Mouse (Mus musculus) stomach, embryonic 16.5 days (tissue): ENCODE results near the gene Tdgf1. TPM values are rescaled to one million over a fixed set of nuclear protein-coding genes. Genes with fewer than 3 reads are reported as not detected.

Experiments
- ATAC-seq: fragments of 200-750 bp; cut with Nextera tagmentation; 2 replicates; pipeline ENCODE4 v1.8.0; 2017; ENCODE audit warnings: moderate number of reproducible peaks, moderate TSS enrichment; ENCODE audit not compliant: insufficient read depth, low FRiP score
- H3K27ac ChIP-seq: fragments of 300-500 bp; sonication (generic); 2 replicates; pipeline ENCODE4 v1.5.1; 2014; ENCODE audit warnings: low read length
- H3K27me3 ChIP-seq: fragments of 300-500 bp; sonication (generic); 2 replicates; pipeline ENCODE4 v1.6.1; 2014; ENCODE audit warnings: low read length, control low read depth, mixed read lengths; ENCODE audit not compliant: control insufficient read depth, insufficient read depth
- H3K36me3 ChIP-seq: fragments of 300-500 bp; sonication (generic); 2 replicates; pipeline ENCODE4 v1.6.1; 2014; ENCODE audit warnings: low read length; ENCODE audit not compliant: control insufficient read depth, insufficient read depth
- H3K4me1 ChIP-seq: fragments of 300-500 bp; sonication (generic); 2 replicates; pipeline ENCODE4 v1.6.1; 2014; ENCODE audit warnings: low read length, control low read depth, mixed read lengths; ENCODE audit not compliant: control insufficient read depth, insufficient read depth
- H3K4me2 ChIP-seq: fragments of 300-500 bp; sonication (generic); 2 replicates; pipeline ENCODE4 v1.6.1; 2014; ENCODE audit warnings: low read depth, low read length, mixed read lengths
- H3K4me3 ChIP-seq: fragments of 300-500 bp; sonication (generic); replicated peaks from 2 replicates; pipeline ENCODE4 v1.5.1; 2014; ENCODE audit warnings: mild to moderate bottlenecking, low read length
- H3K9ac ChIP-seq: fragments of 300-500 bp; sonication (generic); 2 replicates; pipeline ENCODE4 v1.6.1; 2014; ENCODE audit warnings: low read length
- H3K9me3 ChIP-seq: fragments of 300-500 bp; sonication (generic); replicated peaks from 2 replicates; pipeline ENCODE4 v1.6.1; 2016; ENCODE audit warnings: low read length, control low read depth; ENCODE audit not compliant: control insufficient read depth
- WGBS: fragments of 180-500 bp; shearing (Covaris S2); extraction: QIAGEN DNeasy Blood & Tissue Kit; methylation state at CpG from one replicate; pipeline ENCODE4 v1.1.7; 2014; 5-methylcytosine and 5-hydroxymethylcytosine counted together
- microRNA-seq: library from miRNA; unstranded; fragments of <30 nt; microRNA quantifications from one replicate; pipeline ENCODE4, GENCODE M21; 2016
- polyA plus RNA-seq: library from polyadenylated mRNA; unstranded; fragments of >200 nt; fragmentation: Nextera tagmentation; extraction: Ambion mirVana; gene quantifications from 2 replicates; pipeline ENCODE4 v1.2.1, GENCODE M21; 2015

Gene Tdgf1
- polyA plus RNA-seq, 1 experiment from 2014 or later, result not detected

DNA sequence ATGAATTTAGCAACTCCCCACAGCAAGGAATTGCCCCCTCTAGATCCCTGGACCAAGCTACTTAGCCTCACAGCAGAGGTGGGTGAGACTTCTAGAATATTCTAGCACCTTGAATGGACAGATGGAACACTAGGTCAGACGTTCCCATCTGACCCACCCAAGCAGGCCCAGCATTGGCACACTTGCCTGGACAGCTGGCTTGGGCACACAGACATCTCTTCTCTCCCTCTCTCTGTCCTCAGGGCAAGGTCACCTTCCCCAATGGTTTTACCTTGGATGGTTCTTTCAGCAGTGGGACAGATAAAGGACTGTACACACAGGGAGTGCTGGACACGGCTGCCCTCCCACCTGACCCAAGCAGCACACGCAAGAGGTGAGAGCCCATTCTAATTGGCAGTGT lies 53.4 kb downstream of the Tdgf1 start:
- Histone ChIP-seq H3K36me3 (no peaks in the 10 kb centered on the region), H3K27me3 (no peaks in the 10 kb centered on the region), H3K4me2 (no peak overlapping the region), H3K4me3 (no peak overlapping the region), H3K9ac (no peak overlapping the region), H3K27ac (no peak overlapping the region), H3K4me1 (no peaks in the 10 kb centered on the region; the same call in 1 of the 2 replicates), H3K9me3 (no peaks in the 10 kb centered on the region)
- no peak for ATAC-seq
- 81% methylated on average over 3 of the region's 3 CpGs for WGBS

DNA sequence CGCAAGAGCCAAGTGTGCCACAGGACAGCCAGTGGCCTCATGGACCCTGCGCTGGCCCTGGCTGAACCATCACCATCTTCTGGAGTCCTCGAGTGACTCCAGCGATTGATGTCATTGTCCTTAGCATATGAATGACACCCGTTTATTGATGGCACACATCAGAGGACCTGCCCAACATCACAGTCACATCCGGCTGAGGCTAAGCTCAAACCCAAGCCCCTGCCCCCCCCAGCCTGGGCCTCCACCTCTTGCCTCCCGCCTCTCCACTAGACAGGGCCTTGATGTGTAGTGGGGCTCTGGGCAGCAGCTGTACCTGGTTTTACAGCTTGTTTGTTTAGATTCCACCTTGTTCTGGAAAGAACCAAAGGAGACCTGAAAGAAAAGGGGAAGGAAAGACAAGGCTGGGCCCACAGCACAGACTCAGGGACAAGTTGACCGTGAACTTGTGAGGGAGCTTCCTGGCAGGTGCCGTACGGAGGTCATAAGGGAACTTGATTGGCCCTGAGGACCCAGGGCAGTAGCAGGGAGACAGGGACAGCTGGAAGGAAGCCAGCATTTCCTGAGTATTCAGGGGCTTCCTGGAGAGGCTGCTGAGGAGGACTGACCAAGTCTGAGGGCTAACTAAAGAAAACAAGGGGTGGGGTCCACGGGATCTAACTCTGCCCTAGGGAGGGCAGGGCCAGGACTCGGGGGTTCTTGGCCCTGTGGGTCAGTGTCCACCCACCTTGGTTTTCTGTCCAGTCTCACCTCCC lies 54.7 kb downstream of the Tdgf1 start:
- Histone ChIP-seq H3K27ac (no peak overlapping the region), H3K9ac (no peak overlapping the region)

DNA sequence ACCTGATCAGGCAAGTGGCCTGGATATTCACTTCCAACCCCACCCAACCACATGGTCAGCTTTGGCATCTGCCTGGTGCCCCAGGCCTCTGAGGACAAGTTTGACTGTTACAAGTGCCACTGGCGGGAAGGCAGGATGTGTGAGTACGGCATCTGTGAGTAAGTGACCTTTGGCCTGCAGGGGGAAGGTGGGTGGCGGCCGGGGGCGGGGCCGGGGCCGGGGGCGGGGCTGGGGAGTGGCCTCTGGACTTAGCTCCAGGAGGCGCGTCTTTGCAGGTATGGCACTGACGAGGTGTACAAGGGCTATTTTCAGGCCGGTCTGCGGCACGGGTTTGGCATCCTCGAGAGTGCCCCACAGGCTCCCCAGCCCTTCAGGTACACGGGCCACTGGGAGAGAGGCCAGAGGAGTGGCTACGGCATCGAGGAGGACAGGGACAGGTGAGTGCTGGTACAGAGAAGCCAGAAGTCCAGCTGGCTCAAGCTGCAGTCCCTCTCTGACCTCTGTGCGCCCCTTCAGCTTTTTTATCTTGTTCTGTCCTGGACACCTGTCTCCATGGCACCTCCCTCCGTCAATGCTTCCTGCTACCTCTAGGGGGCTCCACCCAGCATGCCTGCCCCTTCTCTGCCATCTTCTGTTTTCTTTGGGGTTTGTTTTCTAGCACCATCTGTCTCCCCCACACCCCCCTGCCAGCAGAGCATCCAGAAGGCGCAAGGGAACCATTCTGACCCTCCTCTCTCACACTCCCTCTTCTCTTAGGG lies 55.8 kb downstream of the Tdgf1 start:
- ATAC-seq, result peak; percentile 38; the same call in 1 of the 2 replicates
- no peak overlapping the region for H3K4me3 ChIP-seq

More for the DNA sequence above, 54.7 kb downstream of the Tdgf1 start:
- no peak overlapping the region for H3K4me2 ChIP-seq
- no peaks in the 10 kb centered on the region for H3K36me3 ChIP-seq
- no peak for ATAC-seq
- H3K4me3 ChIP-seq, result no peak overlapping the region
- no peaks in the 10 kb centered on the region; the same call in 1 of the 2 replicates for H3K4me1 ChIP-seq
- no peaks in the 10 kb centered on the region for H3K27me3 ChIP-seq
- 74% methylated on average over 12 of the region's 12 CpGs for WGBS
- H3K9me3 ChIP-seq, result no peaks in the 10 kb centered on the region

More for the DNA sequence above, 55.8 kb downstream of the Tdgf1 start:
- H3K4me2 ChIP-seq, result 0 out of 2 replicates have a peak overlapping the region, but pooled peaks have one; percentile 14
- H3K9me3 ChIP-seq, result no peaks in the 10 kb centered on the region
- H3K9ac ChIP-seq, result no peak overlapping the region
- WGBS, result 13% methylated on average over 21 of the region's 21 CpGs
- no peaks in the 10 kb centered on the region; the same call in 1 of the 2 replicates for H3K4me1 ChIP-seq
- no peak overlapping the region for H3K27ac ChIP-seq
- H3K36me3 ChIP-seq, result no peaks in the 10 kb centered on the region
- no peaks in the 10 kb centered on the region for H3K27me3 ChIP-seq

Small RNA genes within 50 kb of the gene (microRNA-seq; reads per million reads assigned to microRNA genes)
- not detected for gene Gm24269

Other genes starting within 250 kb of the Tdgf1 start
- gene Myl3, start 204.3 kb downstream of the Tdgf1 start, polyA plus RNA-seq, result 0.59 and 12.9 TPM in 2 replicates
- gene Pth1r, start 199.0 kb downstream of the Tdgf1 start, polyA plus RNA-seq, result 17.5 and 17.9 TPM in 2 replicates
- not detected in 2 replicates for gene Prss42, start 148.0 kb downstream of the Tdgf1 start, polyA plus RNA-seq
- not detected in 2 replicates for gene Prss44, start 132.2 kb downstream of the Tdgf1 start, polyA plus RNA-seq
- gene Prss43, start 119.5 kb downstream of the Tdgf1 start, polyA plus RNA-seq, result not detected in 2 replicates
- not detected in 2 replicates for gene Prss45, start 111.6 kb downstream of the Tdgf1 start, polyA plus RNA-seq
- gene Prss46, start 101.7 kb downstream of the Tdgf1 start, polyA plus RNA-seq, result not detected in 2 replicates
- 0.36 and 0.92 TPM in 2 replicates for gene Prss50, start 88.2 kb downstream of the Tdgf1 start, polyA plus RNA-seq
- 8.3 and 10.7 TPM in 2 replicates for gene Als2cl, start 66.3 kb downstream of the Tdgf1 start, polyA plus RNA-seq
- 1.7 and 1.8 TPM in 2 replicates for gene Tmie, start 66.0 kb downstream of the Tdgf1 start, polyA plus RNA-seq
- not detected in 2 replicates for gene Fam240a, start 29.3 kb downstream of the Tdgf1 start, polyA plus RNA-seq
- gene Lrrc2, start 5.4 kb upstream of the Tdgf1 start, polyA plus RNA-seq, result 0.11 and 0.53 TPM in 2 replicates
- gene Rtp3, start 44.4 kb upstream of the Tdgf1 start, polyA plus RNA-seq, result 0.45 and 1.3 TPM in 2 replicates
- 39.5 and 58.3 TPM in 2 replicates for gene Ltf, start 73.1 kb upstream of the Tdgf1 start, polyA plus RNA-seq
- gene Ccrl2, start 111.4 kb upstream of the Tdgf1 start, polyA plus RNA-seq, result 2.7 and 3.2 TPM in 2 replicates
- gene Lrrfip2, start 171.4 kb upstream of the Tdgf1 start, polyA plus RNA-seq, result 31.9 and 34.9 TPM in 2 replicates